Mouse (Mus musculus) limb, embryonic 13.5 days (tissue): ENCODE results near the gene Ano3. TPM values are rescaled to one million over a fixed set of nuclear protein-coding genes. Genes with fewer than 3 reads are reported as not detected.

Experiments
- ATAC-seq: fragments of 200-750 bp; cut with Nextera tagmentation; 2 replicates; pipeline ENCODE4 v1.8.0; 2017; ENCODE audit warnings: low read depth, moderate number of reproducible peaks, moderate TSS enrichment; ENCODE audit not compliant: low FRiP score
- H3K27ac ChIP-seq: fragments of 300-500 bp; sonication (generic); 2 replicates; pipeline ENCODE4 v1.5.1; 2015; ENCODE audit warnings: inconsistent platforms, mild to moderate bottlenecking, moderate library complexity
- H3K27me3 ChIP-seq: fragments of 300-500 bp; sonication (generic); 2 replicates; pipeline ENCODE4 v1.6.1; 2015; ENCODE audit warnings: mild to moderate bottlenecking, inconsistent platforms
- H3K36me3 ChIP-seq: fragments of 300-500 bp; sonication (generic); 2 replicates; pipeline ENCODE4 v1.6.1; 2015; ENCODE audit warnings: inconsistent platforms, mild to moderate bottlenecking, moderate library complexity
- H3K4me1 ChIP-seq: fragments of 300-500 bp; sonication (generic); 2 replicates; pipeline ENCODE4 v1.6.1; 2015; ENCODE audit warnings: inconsistent platforms
- H3K4me2 ChIP-seq: fragments of 300-500 bp; sonication (generic); replicated peaks from 2 replicates; pipeline ENCODE4 v1.6.1; 2015; ENCODE audit warnings: inconsistent platforms, mild to moderate bottlenecking, moderate library complexity
- H3K4me3 ChIP-seq: fragments of 300-500 bp; sonication (generic); 2 replicates; pipeline ENCODE4 v1.5.1; 2015; ENCODE audit warnings: moderate library complexity, mild to moderate bottlenecking, inconsistent platforms
- H3K9ac ChIP-seq: fragments of 300-500 bp; sonication (generic); 2 replicates; pipeline ENCODE4 v1.6.1; 2015; ENCODE audit warnings: mild to moderate bottlenecking, inconsistent platforms
- H3K9me3 ChIP-seq: fragments of 300-500 bp; sonication (generic); 2 replicates; pipeline ENCODE4 v1.6.1; 2016; ENCODE audit warnings: inconsistent platforms
- WGBS: fragments of 180-500 bp; shearing (Covaris S2); methylation state at CpG from one replicate; pipeline ENCODE4 v1.1.7; 2015; 5-methylcytosine and 5-hydroxymethylcytosine counted together
- polyA plus RNA-seq: library from polyadenylated mRNA; unstranded; fragments of >200 nt; fragmentation: Nextera tagmentation; extraction: Ambion mirVana; gene quantifications from 2 replicates; pipeline ENCODE4 v1.2.1, GENCODE M21; 2015

Ano3 gene
- polyA plus RNA-seq, 1 experiment from 2014 or later, result 0.18 TPM

- ATAC-seq, result no peak
Measured at GRCm38 (mm10) chr2:110929126-110929525, 21.6 kb downstream of the Ano3 start.

GRCm38 (mm10) chr2:110909506-110909905, 41.2 kb downstream of the Ano3 start:
- Histone ChIP-seq H3K27ac (no peak overlapping the region), H3K36me3 (no peaks in the 10 kb centered on the region), H3K9me3 (no peaks in the 10 kb centered on the region), H3K27me3 (no peaks in the 10 kb centered on the region), H3K4me1 (no peaks in the 10 kb centered on the region), H3K4me2 (no peak overlapping the region), H3K4me3 (no peak overlapping the region), H3K9ac (no peak overlapping the region)
- ATAC-seq, result no peak
- WGBS, result 65% methylated on average over 2 of the region's 2 CpGs

More at GRCm38 (mm10) chr2:110929126-110929525, 21.6 kb downstream of the Ano3 start:
- Histone ChIP-seq H3K4me1 (no peaks in the 10 kb centered on the region), H3K9ac (no peak overlapping the region), H3K4me3 (no peak overlapping the region), H3K27ac (no peak overlapping the region), H3K4me2 (no peak overlapping the region), H3K36me3 (no peaks in the 10 kb centered on the region), H3K9me3 (no peaks in the 10 kb centered on the region), H3K27me3 (no peaks in the 10 kb centered on the region)

GRCm38 (mm10) chr2:110906473-110906872, 44.2 kb downstream of the Ano3 start:
- Histone ChIP-seq H3K4me1 (no peaks in the 10 kb centered on the region), H3K27me3 (no peaks in the 10 kb centered on the region), H3K4me2 (no peak overlapping the region), H3K36me3 (no peaks in the 10 kb centered on the region), H3K4me3 (no peak overlapping the region), H3K27ac (no peak overlapping the region), H3K9me3 (no peaks in the 10 kb centered on the region), H3K9ac (no peak overlapping the region)
- ATAC-seq, result no peak
- 35% methylated on average over 3 of the region's 3 CpGs for WGBS

- Histone ChIP-seq H3K9ac (no peak overlapping the region), H3K36me3 (no peaks in the 10 kb centered on the region), H3K9me3 (no peaks in the 10 kb centered on the region), H3K4me3 (no peak overlapping the region), H3K27ac (no peak overlapping the region), H3K27me3 (no peaks in the 10 kb centered on the region), H3K4me1 (no peaks in the 10 kb centered on the region), H3K4me2 (no peak overlapping the region)
- 93% methylated on average over 2 of the region's 2 CpGs for WGBS
- no peak for ATAC-seq
Measured at GRCm38 (mm10) chr2:110896477-110897270, 54.0 kb downstream of the Ano3 start.

- 86% methylated on average over 4 of the region's 4 CpGs for WGBS
- no peak for ATAC-seq
- H3K4me3 ChIP-seq, result no peak overlapping the region
Measured at GRCm38 (mm10) chr2:110871650-110872049, 79.1 kb downstream of the Ano3 start.

GRCm38 (mm10) chr2:110865584-110865983, 85.1 kb downstream of the Ano3 start:
- no peaks in the 10 kb centered on the region for H3K36me3 ChIP-seq
- no peaks in the 10 kb centered on the region for H3K4me1 ChIP-seq
- H3K27me3 ChIP-seq, result no peaks in the 10 kb centered on the region
- no peak overlapping the region for H3K27ac ChIP-seq
- no peaks in the 10 kb centered on the region for H3K9me3 ChIP-seq
- ATAC-seq, result no peak
- no peak overlapping the region for H3K4me2 ChIP-seq
- H3K9ac ChIP-seq, result no peak overlapping the region
- 52% methylated on average over 3 of the region's 3 CpGs for WGBS
- no peak overlapping the region for H3K4me3 ChIP-seq

More at GRCm38 (mm10) chr2:110871650-110872049, 79.1 kb downstream of the Ano3 start:
- H3K4me1 ChIP-seq, result no peaks in the 10 kb centered on the region
- no peak overlapping the region for H3K9ac ChIP-seq
- H3K36me3 ChIP-seq, result no peaks in the 10 kb centered on the region
- no peaks in the 10 kb centered on the region for H3K9me3 ChIP-seq
- H3K4me2 ChIP-seq, result no peak overlapping the region
- no peaks in the 10 kb centered on the region for H3K27me3 ChIP-seq
- no peak overlapping the region for H3K27ac ChIP-seq

GRCm38 (mm10) chr2:110863376-110863775, 87.3 kb downstream of the Ano3 start:
- H3K36me3 ChIP-seq, result no peaks in the 10 kb centered on the region
- no peak overlapping the region for H3K4me2 ChIP-seq
- H3K4me3 ChIP-seq, result no peak overlapping the region
- H3K27ac ChIP-seq, result no peak overlapping the region
- WGBS, result 95% methylated on average over 4 of the region's 4 CpGs
- H3K4me1 ChIP-seq, result no peaks in the 10 kb centered on the region
- no peaks in the 10 kb centered on the region for H3K27me3 ChIP-seq
- no peak for ATAC-seq
- no peaks in the 10 kb centered on the region for H3K9me3 ChIP-seq
- no peak overlapping the region for H3K9ac ChIP-seq

GRCm38 (mm10) chr2:110839559-110840243, 111.0 kb downstream of the Ano3 start:
- Histone ChIP-seq H3K9ac (no peak overlapping the region), H3K4me2 (no peak overlapping the region), H3K4me1 (no peaks in the 10 kb centered on the region), H3K4me3 (no peak overlapping the region), H3K27me3 (no peaks in the 10 kb centered on the region), H3K36me3 (no peaks in the 10 kb centered on the region), H3K9me3 (no peaks in the 10 kb centered on the region), H3K27ac (no peak overlapping the region)
- no peak for ATAC-seq
- WGBS, result 56% methylated on average over 7 of the region's 7 CpGs

GRCm38 (mm10) chr2:110816189-110816588, 134.5 kb downstream of the Ano3 start:
- H3K9me3 ChIP-seq, result no peaks in the 10 kb centered on the region
- H3K9ac ChIP-seq, result no peak overlapping the region
- ATAC-seq, result no peak
- no peak overlapping the region for H3K4me2 ChIP-seq
- H3K36me3 ChIP-seq, result no peaks in the 10 kb centered on the region
- H3K27ac ChIP-seq, result no peak overlapping the region
- H3K4me3 ChIP-seq, result no peak overlapping the region
- H3K4me1 ChIP-seq, result no peaks in the 10 kb centered on the region
- H3K27me3 ChIP-seq, result no peaks in the 10 kb centered on the region

- H3K4me1 ChIP-seq, result no peaks in the 10 kb centered on the region
- no peaks in the 10 kb centered on the region for H3K36me3 ChIP-seq
- H3K4me3 ChIP-seq, result no peak overlapping the region
- no peak for ATAC-seq
- H3K4me2 ChIP-seq, result no peak overlapping the region
- no peak overlapping the region for H3K27ac ChIP-seq
- H3K9ac ChIP-seq, result no peak overlapping the region
- no peaks in the 10 kb centered on the region for H3K9me3 ChIP-seq
- 88% methylated on average over 1 of the region's 1 CpGs for WGBS
- H3K27me3 ChIP-seq, result no peaks in the 10 kb centered on the region
Measured at GRCm38 (mm10) chr2:110814964-110815363, 135.8 kb downstream of the Ano3 start.

GRCm38 (mm10) chr2:110806302-110807093, 144.2 kb downstream of the Ano3 start:
- Histone ChIP-seq H3K9ac (no peak overlapping the region), H3K9me3 (no peaks in the 10 kb centered on the region), H3K36me3 (no peaks in the 10 kb centered on the region), H3K27me3 (no peaks in the 10 kb centered on the region), H3K4me1 (no peaks in the 10 kb centered on the region), H3K27ac (no peak overlapping the region), H3K4me3 (no peak overlapping the region), H3K4me2 (no peak overlapping the region)
- 89% methylated on average over 5 of the region's 5 CpGs for WGBS
- ATAC-seq, result no peak

- Histone ChIP-seq H3K27ac (no peak overlapping the region), H3K27me3 (no peaks in the 10 kb centered on the region), H3K9ac (no peak overlapping the region), H3K4me1 (no peaks in the 10 kb centered on the region), H3K9me3 (no peaks in the 10 kb centered on the region), H3K36me3 (no peaks in the 10 kb centered on the region), H3K4me3 (no peak overlapping the region), H3K4me2 (no peak overlapping the region)
- 92% methylated on average over 1 of the region's 1 CpGs for WGBS
- ATAC-seq, result no peak
Measured at GRCm38 (mm10) chr2:110795928-110796327, 154.8 kb downstream of the Ano3 start.
